Mouse (Mus musculus) spleen, adult 2 months (tissue): ENCODE measurements at regions not wholly inside any gene's neighbourhood (a gene's known extent, or its start where the extent isn't known, plus 50 kb on each side); places are given as distances from the start of the nearest gene placed in this dataset.

Experiments
- DNase-seq, 2 experiments: peaks; one replicate each; pipeline versions ENCODE4 v3.0.0 to v3.0.0-alpha.2; 2012 to 2021; ENCODE audit warnings: low spot score in 2 of 2, low read depth in 1 of 2
- H3K27ac ChIP-seq: fragments of 200-500 bp; 2 replicates; pipeline ENCODE4 v1.5.1; 2012; ENCODE audit warnings: low read length, inconsistent platforms; ENCODE audit not compliant: insufficient read depth
- H3K27me3 ChIP-seq: fragments of 200-500 bp; 2 replicates; pipeline ENCODE4 v1.6.1; 2012; ENCODE audit warnings: mild to moderate bottlenecking, moderate library complexity, low read length, inconsistent platforms; ENCODE audit not compliant: control insufficient read depth, insufficient read depth
- H3K36me3 ChIP-seq: fragments of 200-500 bp; 2 replicates; pipeline ENCODE4 v1.6.1; 2012; ENCODE audit warnings: mild to moderate bottlenecking, low read length, inconsistent platforms; ENCODE audit not compliant: control insufficient read depth, insufficient read depth
- H3K4me1 ChIP-seq: fragments of 200-500 bp; 2 replicates; pipeline ENCODE4 v1.6.1; 2011; ENCODE audit warnings: inconsistent platforms; ENCODE audit not compliant: control insufficient read depth, insufficient read depth, insufficient read length
- H3K4me3 ChIP-seq: fragments of 200-500 bp; 2 replicates; pipeline ENCODE4 v1.5.1; 2011; ENCODE audit warnings: mild to moderate bottlenecking, inconsistent platforms; ENCODE audit not compliant: insufficient read depth, insufficient read length; ENCODE audit errors: extremely low read depth
- CTCF ChIP-seq: fragments of 200-500 bp; IDR thresholded peaks from 2 replicates; pipeline ENCODE4 v1.5.1; 2011; ENCODE audit warnings: mild to moderate bottlenecking, inconsistent platforms; ENCODE audit not compliant: insufficient read depth, insufficient read length, insufficient replicate concordance; ENCODE audit errors: extremely low read depth
- POLR2A ChIP-seq: fragments of 200-500 bp; IDR thresholded peaks from 2 replicates; pipeline ENCODE4 v1.6.1; 2011; ENCODE audit warnings: low read depth, low read length, inconsistent platforms
- WGBS: fragments of 180-500 bp; shearing (Covaris S2); methylation state at CpG from one replicate; pipeline ENCODE4 v1.1.7; 2018; 5-methylcytosine and 5-hydroxymethylcytosine counted together

GRCm38 (mm10) chr9:61810456-61810855, 103.9 kb downstream of the Rplp1 start:
- H3K27ac ChIP-seq = no peak overlapping the region
- no peaks in the 10 kb centered on the region for H3K36me3 ChIP-seq
- H3K4me1 ChIP-seq = no peaks in the 10 kb centered on the region
- H3K4me3 ChIP-seq = no peak overlapping the region
- H3K27me3 ChIP-seq = no peaks in the 10 kb centered on the region
- 88% methylated on average over 4 of the region's 4 CpGs for WGBS
- DNase-seq = no peak
- TF ChIP-seq CTCF = no peak
- TF ChIP-seq POLR2A = no peak

DNA sequence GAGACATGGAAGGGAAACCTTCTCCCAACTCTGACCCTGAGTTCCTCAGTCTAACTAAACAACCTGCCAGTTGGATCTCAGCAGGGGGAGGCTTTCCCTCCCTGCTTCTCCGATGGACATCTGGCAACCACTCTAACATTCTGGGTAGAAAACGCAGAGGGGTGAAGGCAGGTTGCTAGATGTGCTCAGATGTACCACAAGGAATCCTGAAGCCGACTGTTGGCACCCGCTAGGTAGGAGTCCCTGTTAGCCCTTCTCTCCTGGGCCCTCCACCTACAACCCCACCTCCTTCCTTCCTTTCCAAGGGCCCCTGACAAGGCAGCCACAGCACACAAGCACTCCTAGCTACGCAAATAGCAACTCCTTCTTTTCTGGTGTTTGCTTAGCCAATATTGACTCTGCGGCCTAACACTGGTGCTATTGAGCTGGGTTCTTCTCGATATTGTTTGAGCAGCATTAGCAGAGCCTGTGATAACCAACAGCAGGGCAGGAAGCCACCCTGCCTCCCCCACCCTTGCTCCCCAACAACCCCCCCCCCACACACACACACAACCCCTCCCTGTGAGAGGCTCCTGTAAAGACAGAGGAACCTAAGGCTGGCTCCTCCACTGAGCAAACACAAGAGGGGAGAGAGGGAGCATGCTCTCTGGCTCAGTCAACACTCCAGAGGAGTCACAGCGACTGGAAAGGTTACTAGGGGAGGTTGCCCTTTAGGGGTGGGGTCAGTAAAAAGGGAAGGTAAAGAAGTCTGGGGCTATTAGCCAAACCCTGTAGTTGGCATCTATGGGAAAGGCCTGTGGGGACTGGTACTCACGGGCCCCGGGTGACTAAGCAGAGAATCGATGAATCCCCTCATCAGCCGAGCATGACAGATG, 105.8 kb downstream of the Rplp1 start:
- Histone ChIP-seq H3K4me1 (no peaks in the 10 kb centered on the region), H3K27ac (no peak overlapping the region), H3K27me3 (no peaks in the 10 kb centered on the region), H3K36me3 (no peaks in the 10 kb centered on the region), H3K4me3 (no peak overlapping the region)
- no peak for TF ChIP-seq POLR2A
- TF ChIP-seq CTCF = no peak
- no peak for DNase-seq
- 69% methylated on average over 12 of the region's 12 CpGs for WGBS

DNA sequence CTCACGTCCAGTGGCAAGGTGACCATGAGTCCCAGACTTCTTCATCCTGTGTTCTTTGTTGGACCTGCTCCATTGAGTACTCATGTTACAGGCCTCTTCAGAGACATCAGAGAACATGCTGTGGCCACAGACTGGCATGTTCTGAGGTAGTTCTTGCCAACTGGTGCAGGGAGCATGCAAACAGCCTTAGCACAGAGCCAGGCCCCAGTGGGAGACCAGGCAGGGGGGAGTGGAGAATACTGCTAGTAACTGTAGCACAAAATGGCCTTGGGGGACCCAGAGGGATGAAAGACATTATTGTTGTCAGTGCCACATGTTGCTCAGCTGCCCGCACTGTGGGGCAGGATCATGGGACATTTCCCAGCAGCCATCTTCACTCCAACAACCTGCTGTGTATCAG, 108.4 kb downstream of the Rplp1 start:
- no peak overlapping the region for H3K4me3 ChIP-seq
- no peak overlapping the region for H3K27ac ChIP-seq
- TF ChIP-seq POLR2A (no peak), CTCF (no peak)
- H3K27me3 ChIP-seq = no peaks in the 10 kb centered on the region
- WGBS = 93% methylated on average over 2 of the region's 2 CpGs
- no peaks in the 10 kb centered on the region for H3K4me1 ChIP-seq
- no peak for DNase-seq
- H3K36me3 ChIP-seq = no peaks in the 10 kb centered on the region

GRCm38 (mm10) chr9:61803555-61803954, 110.8 kb downstream of the Rplp1 start:
- Histone ChIP-seq H3K4me3 (no peak overlapping the region), H3K36me3 (no peaks in the 10 kb centered on the region), H3K27me3 (no peaks in the 10 kb centered on the region), H3K27ac (no peak overlapping the region), H3K4me1 (no peaks in the 10 kb centered on the region)
- DNase-seq = no peak
- WGBS = 84% methylated on average over 3 of the region's 3 CpGs
- no peak for TF ChIP-seq POLR2A
- no peak for TF ChIP-seq CTCF

DNA sequence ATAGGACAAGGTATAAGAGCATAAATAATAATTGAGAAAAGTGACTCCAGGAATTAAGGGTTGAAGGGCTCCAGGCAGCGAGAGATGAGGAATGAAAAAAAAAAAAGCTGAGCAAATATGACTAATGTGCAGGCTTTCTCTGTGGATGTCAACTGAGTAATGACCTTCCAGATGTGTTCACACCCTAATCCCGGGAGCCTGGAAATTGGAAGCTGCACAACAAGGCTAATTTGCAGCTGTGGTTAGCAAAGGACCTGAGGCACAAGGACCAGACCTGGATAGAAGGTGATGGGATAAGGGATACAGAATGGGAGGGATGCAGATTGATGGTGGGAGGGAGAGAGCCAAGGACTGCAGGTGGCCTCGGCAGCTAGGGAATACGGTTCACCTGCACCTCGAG, 111.6 kb downstream of the Rplp1 start:
- no peak for DNase-seq
- H3K27me3 ChIP-seq = no peaks in the 10 kb centered on the region
- WGBS = 89% methylated on average over 5 of the region's 5 CpGs
- no peak overlapping the region for H3K27ac ChIP-seq
- H3K4me3 ChIP-seq = no peak overlapping the region
- no peaks in the 10 kb centered on the region for H3K36me3 ChIP-seq
- H3K4me1 ChIP-seq = no peaks in the 10 kb centered on the region
- TF ChIP-seq CTCF (no peak), POLR2A (no peak)

DNA sequence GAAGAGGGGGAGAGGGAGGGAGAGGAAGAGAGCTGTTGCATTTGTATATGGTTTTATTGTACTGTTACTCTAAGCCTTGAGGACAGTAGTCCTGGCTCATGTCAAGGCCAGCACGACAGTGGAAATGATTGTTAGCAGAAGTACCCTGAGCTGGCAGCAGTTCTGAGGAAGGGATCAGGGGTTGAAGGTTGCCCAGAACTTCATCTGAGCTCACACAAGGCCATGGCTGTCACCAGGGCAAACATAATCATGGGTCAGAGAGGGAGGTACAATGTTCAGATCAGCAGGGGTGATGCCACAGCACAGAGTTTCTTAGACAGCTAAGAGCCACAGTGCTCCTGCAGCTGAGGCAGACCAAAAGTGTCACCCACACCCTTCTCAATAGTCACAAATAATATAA, 114.8 kb downstream of the Rplp1 start:
- Histone ChIP-seq H3K4me3 (no peak overlapping the region), H3K36me3 (no peaks in the 10 kb centered on the region), H3K27me3 (no peaks in the 10 kb centered on the region), H3K4me1 (no peaks in the 10 kb centered on the region), H3K27ac (no peak overlapping the region)
- TF ChIP-seq CTCF (no peak), POLR2A (no peak)
- WGBS = 79% methylated on average over 1 of the region's 1 CpGs
- no peak for DNase-seq

- Histone ChIP-seq H3K36me3 (no peaks in the 10 kb centered on the region), H3K27me3 (no peaks in the 10 kb centered on the region), H3K4me1 (no peaks in the 10 kb centered on the region), H3K4me3 (no peak overlapping the region), H3K27ac (no peak overlapping the region)
- DNase-seq = no peak
- WGBS = 93% methylated on average over 5 of the region's 5 CpGs
- TF ChIP-seq CTCF (no peak), POLR2A (no peak)
Observed at GRCm38 (mm10) chr9:61795910-61796309, 118.4 kb downstream of the Rplp1 start.
